Mouse (Mus musculus): ENCODE measurements around the gene Kras. TPM values are rescaled to one million over a fixed set of nuclear protein-coding genes. Genes with fewer than 3 reads are reported as not detected.
A peak's percentile ranks its signal among the peaks of the same experiment; 100 is the strongest.

The Kras gene
- polyA plus RNA-seq, 1 experiment from 2014 or later, result 119 TPM

DNA sequence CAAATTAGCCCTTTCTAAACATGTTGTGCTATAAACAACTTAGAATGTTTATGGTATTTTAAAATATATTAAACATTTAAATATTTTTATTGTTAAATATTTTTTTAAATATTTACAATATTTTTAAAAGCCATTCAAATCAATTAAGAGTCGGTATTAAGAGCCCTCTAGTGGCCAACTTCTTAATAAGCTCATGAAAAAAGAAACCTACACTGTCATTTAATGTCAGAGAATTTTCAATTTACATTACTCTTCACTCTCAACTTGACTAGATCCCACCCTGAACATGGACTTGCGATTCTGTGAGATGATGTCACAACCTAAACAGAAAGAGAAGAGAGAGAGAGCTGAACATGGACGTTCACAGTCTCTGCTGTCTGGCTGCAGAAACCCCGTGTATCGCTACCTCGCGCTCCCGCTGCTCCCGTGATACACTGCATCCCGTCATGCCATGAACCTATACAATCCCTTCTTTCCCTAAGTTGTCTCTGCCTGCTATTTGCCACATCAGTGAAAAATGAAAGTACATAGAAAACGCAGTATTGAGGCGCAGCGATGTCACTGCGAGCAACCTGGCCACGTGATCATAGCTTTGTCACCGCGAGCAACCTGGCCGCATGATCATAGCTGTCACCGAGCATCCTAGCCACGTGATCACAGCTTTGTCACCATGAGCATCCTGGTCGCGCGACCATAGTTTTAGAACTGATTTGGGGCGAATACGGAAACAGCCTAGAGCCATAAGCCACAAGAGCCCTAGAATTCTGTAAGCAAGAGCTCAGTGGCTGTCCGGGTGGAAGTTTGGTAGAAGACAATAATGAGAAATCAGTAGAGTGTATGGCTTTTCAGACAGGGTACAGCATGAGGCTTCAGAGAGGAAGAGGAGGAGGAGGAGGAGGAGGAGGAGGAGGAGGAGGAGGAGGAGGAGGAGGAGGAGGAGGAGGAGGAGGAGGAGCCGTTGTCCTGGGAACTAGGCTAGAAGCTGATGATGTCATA lies 62.6 kb downstream of the Kras start:
- peak; percentile 39 for DNase-seq (ENCODE audit: low spot score)
- Histone ChIP-seq H3K4me2 (ENCODE audit: low read depth) (peak overlapping the region; percentile 18), H3K36me3 (ENCODE audit: control insufficient read depth, insufficient read depth, low read length) (no peaks in the 10 kb centered on the region), H3K27me3 (ENCODE audit: control insufficient read depth, insufficient read depth, low read length) (no peaks in the 10 kb centered on the region), H3K9me3 (ENCODE audit: control insufficient read depth, low read length) (no peaks in the 10 kb centered on the region), H3K9ac (ENCODE audit: low read length) (no peak overlapping the region; the same call in 1 of the 2 replicates), H3K4me3 (ENCODE audit: low read depth, low read length) (no peak overlapping the region), H3K27ac (ENCODE audit: low read depth, low read length) (no peak overlapping the region), H3K4me1 (ENCODE audit: control insufficient read depth, insufficient read depth, low read length) (no peaks in the 10 kb centered on the region)
- peak; percentile 27; the same call in 1 of the 2 replicates for ATAC-seq (ENCODE audit: insufficient read depth, low FRiP score, low TSS enrichment)
- WGBS, result 58% methylated on average over 27 of the region's 27 CpGs

DNA sequence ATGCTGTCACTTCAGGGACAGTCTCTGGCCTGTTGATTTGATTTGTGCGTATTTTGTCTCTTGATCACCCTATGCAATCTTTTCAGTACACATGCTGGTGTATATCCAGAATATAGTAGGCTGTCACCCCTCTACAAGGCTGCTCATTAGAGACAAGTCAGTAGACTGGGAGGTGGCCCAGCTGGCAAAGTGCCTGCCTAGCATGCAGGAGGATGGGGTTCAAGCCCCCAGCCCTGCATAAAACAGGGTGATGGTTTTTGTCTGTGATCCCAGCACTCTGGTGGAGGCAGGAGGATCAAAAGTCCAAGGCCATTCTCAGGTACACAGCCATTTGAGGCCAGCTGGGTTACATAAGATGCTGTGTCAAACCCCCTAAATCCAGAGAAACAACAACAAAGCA lies 63.9 kb downstream of the Kras start:
- Histone ChIP-seq H3K27me3 (ENCODE audit: control insufficient read depth, insufficient read depth, low read length) (no peaks in the 10 kb centered on the region), H3K4me3 (ENCODE audit: low read depth, low read length) (no peak overlapping the region), H3K36me3 (ENCODE audit: control insufficient read depth, insufficient read depth, low read length) (no peaks in the 10 kb centered on the region), H3K4me2 (ENCODE audit: low read depth) (no peak overlapping the region), H3K27ac (ENCODE audit: low read depth, low read length) (no peak overlapping the region), H3K4me1 (ENCODE audit: control insufficient read depth, insufficient read depth, low read length) (no peaks in the 10 kb centered on the region), H3K9ac (ENCODE audit: low read length) (no peak overlapping the region), H3K9me3 (ENCODE audit: control insufficient read depth, low read length) (no peaks in the 10 kb centered on the region)
- no peak for ATAC-seq (ENCODE audit: insufficient read depth, low FRiP score, low TSS enrichment)
- WGBS, result 96% methylated on average over 1 of the region's 1 CpGs
- DNase-seq (ENCODE audit: low spot score), result no peak

DNA sequence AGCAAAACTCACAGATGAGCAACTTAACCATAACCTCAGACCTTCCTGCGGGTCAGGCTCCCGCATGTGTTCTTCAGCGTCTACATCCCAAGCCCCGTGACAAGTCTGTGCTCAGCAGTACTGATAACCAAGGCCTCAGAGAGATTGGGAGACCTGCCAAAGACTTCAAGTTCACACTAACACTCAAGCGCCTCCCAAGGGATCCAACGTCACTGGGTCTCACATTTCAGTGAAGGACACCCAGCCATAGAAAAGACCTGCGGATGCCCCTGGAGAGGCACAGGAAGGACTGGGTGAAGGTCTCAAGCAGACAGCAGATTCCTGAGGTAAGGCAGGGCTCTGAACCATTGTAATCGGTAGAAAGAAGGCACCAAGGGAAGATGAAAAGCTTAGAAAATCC lies 68.0 kb downstream of the Kras start:
- no peak for ATAC-seq (ENCODE audit: insufficient read depth, low FRiP score, low TSS enrichment)
- H3K4me1 ChIP-seq (ENCODE audit: control insufficient read depth, insufficient read depth, low read length), result no peaks in the 10 kb centered on the region
- 81% methylated on average over 8 of the region's 8 CpGs for WGBS

DNA sequence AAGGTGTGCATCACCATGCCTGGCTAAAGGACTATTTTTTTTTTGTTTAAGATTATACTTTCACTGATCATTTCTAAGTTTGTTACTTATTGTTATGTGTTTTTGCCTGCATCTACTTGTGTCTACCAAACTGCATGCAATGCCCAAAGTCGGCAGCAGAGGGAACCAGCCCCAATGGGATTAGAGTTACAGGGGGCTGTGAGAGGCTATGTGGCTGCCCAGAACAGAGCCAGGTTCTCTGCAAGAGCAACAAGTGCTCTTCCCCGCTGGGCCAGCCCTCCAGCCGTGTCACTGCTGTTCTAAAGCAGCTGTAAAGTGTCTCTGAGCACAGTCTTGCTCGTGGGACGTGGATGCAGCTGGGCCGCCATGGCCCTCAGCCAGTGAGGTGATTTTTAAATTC lies 70.4 kb downstream of the Kras start:
- no peaks in the 10 kb centered on the region for H3K9me3 ChIP-seq (ENCODE audit: control insufficient read depth, low read length)

More for the DNA sequence above, 68.0 kb downstream of the Kras start:
- Histone ChIP-seq H3K9me3 (ENCODE audit: control insufficient read depth, low read length) (no peaks in the 10 kb centered on the region), H3K4me3 (ENCODE audit: low read depth, low read length) (no peak overlapping the region), H3K27ac (ENCODE audit: low read depth, low read length) (no peak overlapping the region), H3K36me3 (ENCODE audit: control insufficient read depth, insufficient read depth, low read length) (no peaks in the 10 kb centered on the region), H3K9ac (ENCODE audit: low read length) (no peak overlapping the region), H3K4me2 (ENCODE audit: low read depth) (no peak overlapping the region), H3K27me3 (ENCODE audit: control insufficient read depth, insufficient read depth, low read length) (no peaks in the 10 kb centered on the region)
- DNase-seq (ENCODE audit: low spot score), result no peak

DNA sequence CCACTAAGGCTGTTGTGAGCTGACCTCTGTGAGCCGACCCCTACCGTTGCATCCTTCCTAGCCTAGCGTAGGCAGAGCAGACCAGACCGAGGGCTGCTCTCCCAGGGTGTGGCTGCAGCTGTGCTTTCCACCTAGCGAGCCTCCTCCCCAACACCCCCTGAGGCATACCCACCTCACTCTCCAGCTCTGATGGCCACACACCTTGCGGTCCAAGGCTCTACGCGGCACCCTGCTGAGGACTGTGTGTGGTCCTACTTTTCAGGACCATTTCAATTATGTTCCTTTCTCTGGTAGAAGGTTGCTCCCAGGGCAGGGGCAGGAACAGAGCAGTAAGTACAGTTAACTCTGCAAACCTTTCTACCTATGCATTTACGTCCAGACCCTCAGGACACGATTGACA lies 73.6 kb downstream of the Kras start:
- DNase-seq (ENCODE audit: low spot score), result no peak
- no peaks in the 10 kb centered on the region for H3K36me3 ChIP-seq (ENCODE audit: control insufficient read depth, insufficient read depth, low read length)
- 46% methylated on average over 10 of the region's 10 CpGs for WGBS

More for the DNA sequence above, 70.4 kb downstream of the Kras start:
- Histone ChIP-seq H3K4me3 (ENCODE audit: low read depth, low read length) (no peak overlapping the region), H3K4me2 (ENCODE audit: low read depth) (no peak overlapping the region), H3K27ac (ENCODE audit: low read depth, low read length) (no peak overlapping the region), H3K27me3 (ENCODE audit: control insufficient read depth, insufficient read depth, low read length) (no peaks in the 10 kb centered on the region), H3K36me3 (ENCODE audit: control insufficient read depth, insufficient read depth, low read length) (no peaks in the 10 kb centered on the region), H3K9ac (ENCODE audit: low read length) (no peak overlapping the region), H3K4me1 (ENCODE audit: control insufficient read depth, insufficient read depth, low read length) (0 out of 2 replicates have a peak, but pooled peaks cover 2% of the 10 kb centered on the region)
- ATAC-seq (ENCODE audit: insufficient read depth, low FRiP score, low TSS enrichment) (no peak), DNase-seq (ENCODE audit: low spot score) (peak; percentile 69)
- 23% methylated on average over 6 of the region's 6 CpGs for WGBS

DNA sequence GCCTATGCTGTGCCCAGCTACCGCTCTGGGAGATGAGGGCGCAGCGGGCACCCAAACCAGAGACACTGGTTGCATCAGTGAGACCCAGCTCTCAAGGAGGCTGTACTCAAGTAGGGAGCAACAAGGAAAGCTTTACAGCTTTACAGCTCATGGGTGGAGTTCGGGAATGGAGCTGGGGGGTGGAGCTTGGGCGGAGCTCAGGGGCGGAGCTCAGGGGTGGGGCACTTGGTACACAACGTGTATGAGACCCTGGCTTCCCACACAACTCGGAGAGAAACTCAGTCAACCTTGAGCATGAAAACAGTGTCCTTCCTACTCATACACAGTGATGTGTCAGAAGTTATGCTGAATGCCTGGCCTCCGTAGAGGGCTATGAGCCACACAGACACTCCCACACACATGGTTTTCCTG lies 74.5 kb downstream of the Kras start:
- Histone ChIP-seq H3K4me3 (ENCODE audit: low read depth, low read length) (no peak overlapping the region), H3K9ac (ENCODE audit: low read length) (no peak overlapping the region), H3K4me1 (ENCODE audit: control insufficient read depth, insufficient read depth, low read length) (peaks cover 12% of the 10 kb centered on the region), H3K9me3 (ENCODE audit: control insufficient read depth, low read length) (no peaks in the 10 kb centered on the region), H3K27ac (ENCODE audit: low read depth, low read length) (no peak overlapping the region), H3K27me3 (ENCODE audit: control insufficient read depth, insufficient read depth, low read length) (no peaks in the 10 kb centered on the region), H3K4me2 (ENCODE audit: low read depth) (no peak overlapping the region), H3K36me3 (ENCODE audit: control insufficient read depth, insufficient read depth, low read length) (no peaks in the 10 kb centered on the region)
- DNase-seq (ENCODE audit: low spot score), result no peak
- 23% methylated on average over 9 of the region's 9 CpGs for WGBS
- ATAC-seq (ENCODE audit: insufficient read depth, low FRiP score, low TSS enrichment), result no peak

More for the DNA sequence above, 73.6 kb downstream of the Kras start:
- H3K27ac ChIP-seq (ENCODE audit: low read depth, low read length), result no peak overlapping the region
- no peak for ATAC-seq (ENCODE audit: insufficient read depth, low FRiP score, low TSS enrichment)
- no peak overlapping the region for H3K4me3 ChIP-seq (ENCODE audit: low read depth, low read length)
- H3K9ac ChIP-seq (ENCODE audit: low read length), result no peak overlapping the region
- H3K9me3 ChIP-seq (ENCODE audit: control insufficient read depth, low read length), result no peaks in the 10 kb centered on the region
- H3K27me3 ChIP-seq (ENCODE audit: control insufficient read depth, insufficient read depth, low read length), result no peaks in the 10 kb centered on the region
- H3K4me2 ChIP-seq (ENCODE audit: low read depth), result no peak overlapping the region
- peaks cover 12% of the 10 kb centered on the region for H3K4me1 ChIP-seq (ENCODE audit: control insufficient read depth, insufficient read depth, low read length)

GRCm38 (mm10) chr6:145173781-145174191 lies 76.3 kb downstream of the Kras start:
- no peaks in the 10 kb centered on the region for H3K27me3 ChIP-seq (ENCODE audit: control insufficient read depth, insufficient read depth, low read length)

GRCm38 (mm10) chr6:145171892-145172606 lies 78.0 kb downstream of the Kras start:
- H3K9me3 ChIP-seq (ENCODE audit: control insufficient read depth, low read length), result no peaks in the 10 kb centered on the region
- no peak overlapping the region for H3K4me2 ChIP-seq (ENCODE audit: low read depth)
- no peaks in the 10 kb centered on the region for H3K27me3 ChIP-seq (ENCODE audit: control insufficient read depth, insufficient read depth, low read length)
- no peaks in the 10 kb centered on the region for H3K36me3 ChIP-seq (ENCODE audit: control insufficient read depth, insufficient read depth, low read length)
- DNase-seq (ENCODE audit: low spot score) (no peak), ATAC-seq (ENCODE audit: insufficient read depth, low FRiP score, low TSS enrichment) (no peak)
- 77% methylated on average over 14 of the region's 14 CpGs for WGBS
- no peak overlapping the region for H3K4me3 ChIP-seq (ENCODE audit: low read depth, low read length)
- peaks cover 12% of the 10 kb centered on the region for H3K4me1 ChIP-seq (ENCODE audit: control insufficient read depth, insufficient read depth, low read length)
- no peak overlapping the region for H3K9ac ChIP-seq (ENCODE audit: low read length)
- H3K27ac ChIP-seq (ENCODE audit: low read depth, low read length), result no peak overlapping the region

More at GRCm38 (mm10) chr6:145173781-145174191, 76.3 kb downstream of the Kras start:
- peak; percentile 53 for DNase-seq (ENCODE audit: low spot score)
- Histone ChIP-seq H3K27ac (ENCODE audit: low read depth, low read length) (0 out of 2 replicates have a peak overlapping the region, but pooled peaks have one; percentile 20), H3K4me1 (ENCODE audit: control insufficient read depth, insufficient read depth, low read length) (peaks cover 12% of the 10 kb centered on the region), H3K9ac (ENCODE audit: low read length) (no peak overlapping the region), H3K9me3 (ENCODE audit: control insufficient read depth, low read length) (no peaks in the 10 kb centered on the region), H3K36me3 (ENCODE audit: control insufficient read depth, insufficient read depth, low read length) (no peaks in the 10 kb centered on the region), H3K4me3 (ENCODE audit: low read depth, low read length) (no peak overlapping the region), H3K4me2 (ENCODE audit: low read depth) (peak overlapping the region; percentile 20)
- ATAC-seq (ENCODE audit: insufficient read depth, low FRiP score, low TSS enrichment), result peak; percentile 75
- 3% methylated on average over 11 of the region's 11 CpGs for WGBS
